Mouse (Mus musculus): Measurements from ENCODE around the gene Itpr3. TPM values are rescaled to one million over a fixed set of nuclear protein-coding genes. Genes with fewer than 3 reads are reported as not detected.

The Itpr3 gene
- total RNA-seq (2023), result 100 to 1,000 TPM in 1 of 2 experiments, 10 to 100 TPM in 1; 97.9 to 108 TPM

GRCm38 (mm10) chr17:27056812-27057516 is at the start of gene Itpr3:
TSS of gene Itpr3 (plus strand) at chr17:27057304.

DNA sequence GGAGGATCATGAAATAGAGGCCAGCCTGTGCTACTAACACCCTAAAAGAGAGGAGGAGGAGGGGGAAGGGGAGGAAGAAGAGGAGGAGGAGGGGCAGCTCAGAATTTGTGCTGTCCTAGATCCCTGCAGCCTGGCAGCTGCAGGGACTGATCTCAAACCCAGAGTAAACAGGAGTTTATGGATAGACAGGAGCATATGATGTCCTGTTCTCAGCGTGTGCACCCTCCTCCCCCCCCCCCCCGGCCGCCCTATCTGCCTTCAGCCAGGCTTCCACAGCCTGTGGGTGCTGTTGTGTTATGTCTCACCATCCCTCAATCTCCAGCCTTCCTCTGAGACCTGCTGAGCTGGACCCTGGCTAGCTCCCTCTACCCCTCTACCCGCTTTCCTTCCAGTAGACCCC is 28.2 kb upstream of the Itpr3 start, which contains the start of gene Bak1:
Bak1 (minus strand) TSS at position 101 of the 400 bp plus-strand sequence.

DNA sequence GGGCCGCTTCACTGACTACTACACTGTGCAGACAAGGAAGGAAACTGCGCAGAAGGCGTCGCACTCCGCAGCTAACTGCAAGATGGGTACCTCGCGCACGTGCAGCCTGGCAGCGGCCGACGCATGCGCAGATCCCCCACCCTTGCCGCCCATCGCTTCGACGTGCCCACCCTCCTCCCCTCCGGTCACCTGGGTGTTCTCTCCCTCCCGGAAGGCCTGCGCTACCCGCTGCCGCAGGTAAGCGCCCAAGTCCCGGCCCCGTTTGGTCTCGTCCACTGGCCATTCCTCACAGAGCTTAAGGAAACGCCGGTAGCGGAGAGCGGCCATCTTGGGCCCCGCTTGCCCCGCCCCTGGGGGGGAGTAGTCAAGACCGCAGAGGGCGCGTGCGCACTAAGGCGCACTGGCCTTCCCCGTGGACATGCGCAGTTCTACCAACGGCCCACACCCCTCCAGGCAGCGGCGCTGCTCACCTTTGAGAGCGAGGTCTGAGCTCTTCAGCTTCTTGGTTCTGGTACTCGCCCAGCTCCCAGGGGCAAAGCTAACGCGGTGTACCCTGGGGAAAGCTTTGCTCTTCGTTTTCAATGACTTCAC is 76.5 kb downstream of the Itpr3 start, which contains the start of gene Uqcc2:
Uqcc2 (minus strand) TSS at position 366 of the 591 bp plus-strand sequence.

GRCm38 (mm10) chr17:27167545-27167944 is 110.4 kb downstream of the Itpr3 start, which contains the start of gene Ip6k3:
TSS of gene Ip6k3 (minus strand) at chr17:27167795.

Other genes with a start within 250 kb of the Itpr3 start
- gene Nkx2-5, start 212.3 kb upstream of the Itpr3 start, total RNA-seq (2023), result not detected
- gene Kifc5b, start 140.2 kb upstream of the Itpr3 start, total RNA-seq (2023), result 10 to 100 TPM in 1 of 2 experiments, 1 to 10 TPM in 1; 7.4 to 10.4 TPM
- 100 to 1,000 TPM; 126 to 131 TPM for gene Phf1, start 124.3 kb upstream of the Itpr3 start, total RNA-seq (2023)
- gene Cuta, start 117.7 kb upstream of the Itpr3 start, total RNA-seq (2023), result 100 to 1,000 TPM in 1 of 2 experiments, 10 to 100 TPM in 1; 95.6 to 111 TPM
- gene Syngap1, start 116.1 kb upstream of the Itpr3 start, total RNA-seq (2023), result 1 to 10 TPM; 1.3 to 2.1 TPM
- 10 to 100 TPM; 24.3 to 25.0 TPM for gene Zbtb9, start 84.1 kb upstream of the Itpr3 start, total RNA-seq (2023)
- 10 to 100 TPM; 39.2 to 47.5 TPM for gene Bak1, start 28.3 kb upstream of the Itpr3 start, total RNA-seq (2023)
- 10 to 100 TPM; 46.0 to 52.3 TPM for gene Uqcc2, start 76.6 kb downstream of the Itpr3 start, total RNA-seq (2023)
- not detected for gene Ip6k3, start 110.5 kb downstream of the Itpr3 start, total RNA-seq (2023)
- 10 to 100 TPM; 86.7 to 88.4 TPM for gene Lemd2, start 147.2 kb downstream of the Itpr3 start, total RNA-seq (2023)